Mouse (Mus musculus) embryonic fibroblast, embryonic 13.5 days (primary cell): ENCODE data around the gene Vrk1.

ENCODE experiments used
- CTCF ChIP-seq: IDR thresholded peaks from 2 replicates; pipeline ENCODE4 v1.5.1; 2011; ENCODE audit warnings: mild to moderate bottlenecking, control low read depth, low read length, moderate library complexity, borderline replicate concordance; ENCODE audit not compliant: insufficient read depth
- POLR2A ChIP-seq: IDR thresholded peaks from 2 replicates; pipeline ENCODE4 v1.6.1; 2011; ENCODE audit warnings: low read depth, mild to moderate bottlenecking, control low read depth, low read length, moderate library complexity

DNA sequence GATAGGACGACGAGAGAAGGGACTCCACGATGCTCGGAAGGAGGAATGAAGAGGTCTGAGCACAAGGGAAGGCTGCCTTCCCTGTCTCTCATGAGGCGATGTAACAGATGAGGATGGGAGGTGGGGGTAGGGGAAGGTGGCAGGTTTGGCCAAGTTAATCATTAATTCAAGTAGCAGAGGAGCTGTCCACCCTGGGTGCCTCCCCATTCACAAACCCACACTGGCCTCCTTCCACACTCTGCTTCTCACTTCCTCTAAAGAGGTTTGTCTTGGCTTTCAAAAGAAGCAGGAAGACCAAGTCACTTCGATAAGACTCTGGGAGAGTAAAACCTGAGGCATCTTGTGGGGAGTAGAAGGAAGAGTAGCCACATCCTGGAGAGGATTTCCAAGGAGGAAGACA, 5.3 kb upstream of the Vrk1 start:
- TF ChIP-seq POLR2A (no peak), CTCF (no peak)
